Mouse (Mus musculus): Measurements from ENCODE around the gene Gm10668.
"Not testable (repeated sequence)": the region's sequence is repeated elsewhere in the genome, so short reads cannot be mapped to it uniquely, and the experiment has no call there.

Gene Gm10668

GRCm38 (mm10) chr7:20730524-20730923, at the start of gene Gm10668:
Gene Gm10668, minus strand, starts transcription at chr7:20730624.
- not testable (repeated sequence) for DNase-seq (ENCODE audit: low read depth, low spot score)

- not testable (repeated sequence) for DNase-seq (ENCODE audit: low read depth, low spot score)
Observed at GRCm38 (mm10) chr7:20770885-20771284, 40.5 kb upstream of the Gm10668 start, which contains the start of gene Vmn1r112. Gene Vmn1r112, plus strand, starts transcription at chr7:20771185.

- DNase-seq (ENCODE audit: low read depth, low spot score), result not testable (repeated sequence)
Observed at GRCm38 (mm10) chr7:20703116-20703515, 27.3 kb downstream of the Gm10668 start, which contains the start of gene Vmn1r111. Gene Vmn1r111, minus strand, starts transcription at chr7:20703216.
